Mouse (Mus musculus) spleen, postnatal 4 days (tissue): ENCODE results near the gene Traip.
A peak's percentile ranks its signal among the peaks of the same experiment; 100 is the strongest.

ENCODE experiments used
- DNase-seq, 2 experiments: peaks; one replicate each; pipeline ENCODE4 v3.0.0; 2022; ENCODE audit warnings: low spot score in 2 of 2

Traip gene

GRCm38 (mm10) chr9:107949922-107950235, at the start of gene Traip:
Gene Traip, plus strand, starts transcription at chr9:107950136.
- no peak for DNase-seq

- peak; percentile 66 to 85 for DNase-seq
Observed at GRCm38 (mm10) chr9:107900840-107901626, 48.9 kb upstream of the Traip start.

GRCm38 (mm10) chr9:107901627-107901914, 48.4 kb upstream of the Traip start:
- no peak for DNase-seq

- peak; percentile 87 to 95 for DNase-seq
Observed at GRCm38 (mm10) chr9:107904726-107905125, 45.2 kb upstream of the Traip start.

GRCm38 (mm10) chr9:107906252-107906966, 43.5 kb upstream of the Traip start, which contains the start of gene Mst1r:
Gene Mst1r, plus strand, starts transcription at chr9:107906873.
- peak; percentile 65 to 83 for DNase-seq

GRCm38 (mm10) chr9:107906967-107907800, 42.8 kb upstream of the Traip start:
- no peak for DNase-seq

- no peak for DNase-seq
Observed at GRCm38 (mm10) chr9:107907801-107908120, 42.2 kb upstream of the Traip start.

GRCm38 (mm10) chr9:107908410-107909158, 41.4 kb upstream of the Traip start:
- no peak for DNase-seq

- DNase-seq, result no peak
Observed at GRCm38 (mm10) chr9:107910025-107910769, 39.7 kb upstream of the Traip start.

- no peak for DNase-seq
Observed at GRCm38 (mm10) chr9:107914764-107915420, 35.0 kb upstream of the Traip start.

- DNase-seq, result no peak
Observed at GRCm38 (mm10) chr9:107917895-107918608, 31.9 kb upstream of the Traip start.

GRCm38 (mm10) chr9:107918884-107919283, 31.1 kb upstream of the Traip start:
- DNase-seq, result no peak

GRCm38 (mm10) chr9:107919441-107919840, 30.5 kb upstream of the Traip start:
- DNase-seq, result no peak

GRCm38 (mm10) chr9:107923021-107923420, 26.9 kb upstream of the Traip start:
- DNase-seq, result peak; percentile 53 to 80

- no peak for DNase-seq
Observed at GRCm38 (mm10) chr9:107923956-107924355, 26.0 kb upstream of the Traip start.

- DNase-seq, result no peak
Observed at GRCm38 (mm10) chr9:107925251-107925650, 24.7 kb upstream of the Traip start.

GRCm38 (mm10) chr9:107926920-107927420, 23.0 kb upstream of the Traip start:
- DNase-seq, result no peak

GRCm38 (mm10) chr9:107927749-107928148, 22.2 kb upstream of the Traip start:
- no peak for DNase-seq

GRCm38 (mm10) chr9:107928169-107928568, 21.8 kb upstream of the Traip start, which contains the start of gene Actl11:
Gene Actl11, plus strand, starts transcription at chr9:107928469.
- no peak for DNase-seq

GRCm38 (mm10) chr9:107932221-107932620, 17.7 kb upstream of the Traip start:
- DNase-seq, result no peak
